30 mouse cellular contexts compared by ENCODE assay signal in genomic region chr4:153380885-153381284, GRCm38 (mm10).
DNase-seq lines count a peak whose midpoint lies in the region; ATAC-seq and TF ChIP-seq lines count a peak whose summit lies in the region.
"Had no signal": no experiment of that assay in that cellular context is flagged by ENCODE, and none has a peak within 500 bp of the region (broad histone marks: within the 10 kb centered on the region; RNA-seq: fewer than 3 reads in every experiment).

No protein-coding gene starts in this region.

- peak; percentile 72 for DNase-seq in midbrain, postnatal 0 days (ENCODE audit: low spot score)
- no peak for DNase-seq in midbrain, embryonic 10.5 days (ENCODE audit: low spot score)
- DNase-seq in cerebellum, adult 11-12 months, result peak; percentile 62
- DNase-seq in cerebellum, adult 9-10 months, result peak; percentile 61
- peak; percentile 40 for DNase-seq in cerebellum, postnatal 36 days
- no peak for DNase-seq in left cerebral cortex, adult 18-20 months (ENCODE audit: low spot score in 2 of 2)
- DNase-seq: adrenal gland, adult 2 months; B cell, adult 2 months; forebrain, postnatal 0 days; heart, adult 2 months; heart, postnatal 4 days; kidney, adult 9 months; kidney, postnatal 14 days; layer of hippocampus, adult 9-11 months; liver, postnatal 0 days; lung, postnatal 4 days; thymus, adult 2 months; thymus, postnatal 36 days had no signal

- H3K36me3 ChIP-seq in midbrain, postnatal 0 days (ENCODE audit: insufficient read depth, low read length), result no peaks in the 10 kb centered on the region; the same call in 1 of the 2 replicates
- H3K36me3 ChIP-seq in midbrain, embryonic 10.5 days, result peaks cover 21% of the 10 kb centered on the region
- no peaks in the 10 kb centered on the region for H3K36me3 ChIP-seq in intestine, postnatal 0 days (ENCODE audit: control insufficient read depth, insufficient read depth)
- H3K36me3 ChIP-seq: embryonic facial prominence, embryonic 10.5 days; embryonic facial prominence, embryonic 15.5 days; forebrain, embryonic 12.5 days; heart, embryonic 12.5 days; intestine, embryonic 15.5 days; liver, embryonic 12.5 days; midbrain, embryonic 15.5 days had no signal

- no peak overlapping the region for H3K4me3 ChIP-seq in midbrain, postnatal 0 days (ENCODE audit: low read depth, low read length)
- no peak overlapping the region for H3K4me3 ChIP-seq in midbrain, embryonic 10.5 days
- H3K4me3 ChIP-seq in intestine, postnatal 0 days (ENCODE audit: low read depth, low read length), result no peak overlapping the region
- H3K4me3 ChIP-seq: embryonic facial prominence, embryonic 10.5 days; embryonic facial prominence, embryonic 15.5 days; forebrain, embryonic 12.5 days; heart, adult 2 months; heart, embryonic 12.5 days; intestine, embryonic 15.5 days; left cerebral cortex, adult 2 months; liver, embryonic 12.5 days; midbrain, embryonic 15.5 days had no signal

- no peak overlapping the region for H3K4me2 ChIP-seq in midbrain, postnatal 0 days (ENCODE audit: low read depth, low read length, poor library complexity, severe bottlenecking)
- no peak overlapping the region for H3K4me2 ChIP-seq in intestine, postnatal 0 days (replicated peaks; ENCODE audit: low read depth)
- H3K4me2 ChIP-seq: embryonic facial prominence, embryonic 15.5 days; forebrain, embryonic 12.5 days; heart, embryonic 12.5 days; hindbrain, embryonic 14.5 days; intestine, embryonic 15.5 days; liver, embryonic 12.5 days; midbrain, embryonic 15.5 days had no signal

- H3K27ac ChIP-seq in midbrain, postnatal 0 days (ENCODE audit: low read depth, low read length), result no peak overlapping the region
- no peak overlapping the region for H3K27ac ChIP-seq in midbrain, embryonic 10.5 days (replicated peaks)
- H3K27ac ChIP-seq in intestine, postnatal 0 days (ENCODE audit: low read depth, low read length), result no peak overlapping the region
- H3K27ac ChIP-seq: embryonic facial prominence, embryonic 10.5 days; embryonic facial prominence, embryonic 15.5 days; forebrain, embryonic 12.5 days; heart, adult 2 months; hindbrain, embryonic 14.5 days; intestine, embryonic 15.5 days; left cerebral cortex, adult 2 months; liver, embryonic 12.5 days; midbrain, embryonic 15.5 days had no signal

- 49% methylated on average over 10 of the region's 10 CpGs for WGBS in midbrain, postnatal 0 days
- WGBS in midbrain, embryonic 10.5 days, result 75% methylated on average over 10 of the region's 10 CpGs
- WGBS in intestine, postnatal 0 days, result 79% methylated on average over 10 of the region's 10 CpGs

- H3K27me3 ChIP-seq in midbrain, postnatal 0 days (ENCODE audit: insufficient read depth, low read length), result no peaks in the 10 kb centered on the region
- H3K27me3 ChIP-seq in midbrain, embryonic 10.5 days (ENCODE audit: low read depth, poor library complexity, severe bottlenecking), result no peaks in the 10 kb centered on the region
- H3K27me3 ChIP-seq in intestine, postnatal 0 days (replicated peaks; ENCODE audit: control insufficient read depth, insufficient read depth, low read length), result no peaks in the 10 kb centered on the region
- H3K27me3 ChIP-seq: embryonic facial prominence, embryonic 15.5 days; intestine, embryonic 15.5 days; liver, embryonic 12.5 days; megakaryocyte, embryonic 14.5 days; midbrain, embryonic 15.5 days had no signal

- TF ChIP-seq CTCF in midbrain, postnatal 0 days (IDR thresholded peaks at IDR 0.05), result no peak
- TF ChIP-seq CTCF in intestine, postnatal 0 days (IDR thresholded peaks at IDR 0.05; ENCODE audit: low read depth), result no peak

- no peak overlapping the region for H3K9ac ChIP-seq in midbrain, postnatal 0 days (replicated peaks; ENCODE audit: low read length, poor library complexity, severe bottlenecking)
- H3K9ac ChIP-seq in intestine, postnatal 0 days (ENCODE audit: low read depth, low read length), result no peak overlapping the region
- H3K9ac ChIP-seq: embryonic facial prominence, embryonic 15.5 days; forebrain, embryonic 12.5 days; forebrain, postnatal 0 days; heart, embryonic 12.5 days; hindbrain, embryonic 14.5 days; intestine, embryonic 15.5 days; liver, embryonic 12.5 days; liver, postnatal 0 days; midbrain, embryonic 15.5 days had no signal

- H3K4me1 ChIP-seq in midbrain, postnatal 0 days (ENCODE audit: insufficient read depth, low read length), result no peaks in the 10 kb centered on the region; the same call in 1 of the 2 replicates
- peaks cover 27% of the 10 kb centered on the region for H3K4me1 ChIP-seq in midbrain, embryonic 10.5 days
- no peaks in the 10 kb centered on the region for H3K4me1 ChIP-seq in intestine, postnatal 0 days (replicated peaks; ENCODE audit: control insufficient read depth, insufficient read depth, low read length)
- H3K4me1 ChIP-seq: embryonic facial prominence, embryonic 15.5 days; heart, embryonic 12.5 days; liver, embryonic 12.5 days; megakaryocyte, embryonic 14.5 days had no signal

- no peaks in the 10 kb centered on the region for H3K9me3 ChIP-seq in midbrain, postnatal 0 days (ENCODE audit: low read length)
- peaks cover 10% of the 10 kb centered on the region; the same call in 1 of the 2 replicates for H3K9me3 ChIP-seq in midbrain, embryonic 10.5 days (replicated peaks)
- 0 out of 2 replicates have a peak, but pooled peaks cover 2% of the 10 kb centered on the region for H3K9me3 ChIP-seq in intestine, postnatal 0 days (ENCODE audit: control insufficient read depth)
- H3K9me3 ChIP-seq: embryonic facial prominence, embryonic 15.5 days; forebrain, embryonic 12.5 days; intestine, embryonic 15.5 days; midbrain, embryonic 15.5 days had no signal

- no peak for ATAC-seq in midbrain, postnatal 0 days (ENCODE audit: low FRiP score)
- no peak for ATAC-seq in intestine, postnatal 0 days
- ATAC-seq: activated CD4-positive, CD25-positive, alpha-beta regulatory T cell, adult 4 months; forebrain, postnatal 0 days; intestine, embryonic 15.5 days; liver, embryonic 12.5 days; liver, postnatal 0 days; midbrain, embryonic 15.5 days had no signal

Comparison
In these comparisons a context has a peak if more than half of its experiments do, and no peak if none do; other contexts are left out.
1. DNase-seq: peak in midbrain, postnatal 0 days (single experiment), cerebellum, adult 11-12 months (single experiment), cerebellum, adult 9-10 months (single experiment) and cerebellum, postnatal 36 days (2 of 2); none in midbrain, embryonic 10.5 days (single experiment) and left cerebral cortex, adult 18-20 months (0 of 2).